13 mouse cellular contexts compared by ENCODE assay signal in the genomic region with DNA sequence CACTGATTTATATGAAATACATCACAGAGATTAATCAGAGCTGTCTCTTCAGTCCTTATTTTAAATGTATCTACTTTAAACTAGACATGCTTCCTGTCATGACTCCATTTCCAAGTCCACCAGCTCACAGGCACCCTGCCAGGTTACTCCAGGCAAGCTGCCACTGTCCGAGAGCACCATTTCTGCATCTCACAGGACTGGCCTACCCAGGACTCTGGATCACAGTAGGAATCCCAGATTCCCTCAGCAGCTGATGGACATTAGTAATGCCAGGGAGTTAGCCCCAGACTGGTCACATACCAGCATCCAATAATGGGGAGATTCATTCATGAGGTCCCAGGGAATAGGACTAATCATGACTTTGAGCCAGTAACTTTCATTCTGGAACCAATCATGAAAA. TPM values are rescaled to one million over a fixed set of nuclear protein-coding genes. Genes with fewer than 3 reads are reported as not detected.
DNase-seq lines count a peak whose midpoint lies in the region; ATAC-seq and TF ChIP-seq lines count a peak whose summit lies in the region.
"Had no signal": no experiment of that assay in that cellular context is flagged by ENCODE, and none has a peak within 500 bp of the region (broad histone marks: within the 10 kb centered on the region; RNA-seq: fewer than 3 reads in every experiment).

No protein-coding gene starts in this region.

- no peak for TF ChIP-seq EP300 in heart, adult 2 months (IDR thresholded peaks at IDR 0.05; ENCODE audit: insufficient read depth, low read depth, low read length)

- intact Hi-C loops in heart, adult 2 months (cut with DNase I) = no loop called here
- intact Hi-C loops in left cerebral cortex, postnatal 4 days (cut with DNase I) = no loop called here
- intact Hi-C loops in heart, postnatal 10 days (cut with DNase I) = no loop called here

- no peaks in the 10 kb centered on the region for H3K27me3 ChIP-seq in heart, adult 2 months (ENCODE audit: control insufficient read depth, insufficient read depth, low read length)
- H3K27me3 ChIP-seq: CH12.LX; forebrain, embryonic 15.5 days; heart, embryonic 15.5 days; liver, embryonic 15.5 days had no signal

- no peaks in the 10 kb centered on the region for H3K79me2 ChIP-seq in heart, adult 2 months (replicated peaks; ENCODE audit: control insufficient read depth, insufficient read depth, low read length)

- H3K27ac ChIP-seq in heart, adult 2 months = no peak overlapping the region
- H3K27ac ChIP-seq: forebrain, embryonic 15.5 days; heart, embryonic 15.5 days; liver, embryonic 15.5 days had no signal

- H3K4me1 ChIP-seq in heart, adult 2 months (ENCODE audit: control insufficient read depth, insufficient read depth, low read length) = no peaks in the 10 kb centered on the region
- H3K4me1 ChIP-seq: liver, embryonic 15.5 days had no signal

- DNase-seq in heart, adult 2 months = peak; percentile 32 to 53
- no peak for DNase-seq in heart, adult 11 months
- peak; percentile 77 for DNase-seq in left cerebral cortex, postnatal 4 days
- DNase-seq in left cerebral cortex, adult 9 months (ENCODE audit: low spot score in 2 of 2) = no peak
- peak; percentile 76 for DNase-seq in brain, adult 2 months (ENCODE audit: low read depth, low spot score)
- peak; percentile 67 to 78 for DNase-seq in heart, postnatal 10 days
- no peak for DNase-seq in spleen, postnatal 14 days (ENCODE audit: low spot score in 2 of 2)
- DNase-seq: embryo, embryonic 11 days had no signal

- no peak for TF ChIP-seq CTCF in heart, adult 2 months (IDR thresholded peaks at IDR 0.05)

- no peak overlapping the region for H3K9ac ChIP-seq in heart, adult 2 months (ENCODE audit: low read depth, low read length)
- H3K9ac ChIP-seq: forebrain, embryonic 15.5 days; heart, embryonic 15.5 days; liver, embryonic 15.5 days had no signal

- WGBS in heart, adult 2 months = 31% methylated on average over 1 of the region's 1 CpGs

- no peaks in the 10 kb centered on the region for H3K36me3 ChIP-seq in heart, adult 2 months (ENCODE audit: control insufficient read depth, insufficient read depth, low read length)
- H3K36me3 ChIP-seq: forebrain, embryonic 15.5 days; heart, embryonic 15.5 days; liver, embryonic 15.5 days had no signal

- no peak for ATAC-seq in monocyte, adult 5-6 weeks (replicated peaks; ENCODE audit: insufficient number of reproducible peaks, low FRiP score, low TSS enrichment, poor library complexity, severe bottlenecking)
- ATAC-seq: forebrain, embryonic 15.5 days had no signal

- H3K4me3 ChIP-seq in heart, adult 2 months = no peak overlapping the region
- H3K4me3 ChIP-seq: forebrain, embryonic 15.5 days; heart, embryonic 15.5 days; liver, embryonic 15.5 days had no signal

- TF ChIP-seq POLR2A in heart, adult 2 months (IDR thresholded peaks at IDR 0.05; ENCODE audit: insufficient read depth, low read depth, low read length) = no peak

RNA-seq across cellular contexts. Expression of a gene that starts 54.7 kb away (rescaled TPM):
- 1 to 10 TPM in 1 of 2 experiments, under 1 TPM in 1; 0.91 to 1.5 TPM for total RNA-seq in heart, adult 2 months (2021)
- 2.1 and 3.0 TPM in 2 replicates for polyA plus RNA-seq in heart, adult 2 months (2012; rRNA removed)
- 10 to 100 TPM; 21.3 to 23.8 TPM for total RNA-seq in left cerebral cortex, postnatal 4 days (2021)
- 1 to 10 TPM; 1.0 to 1.2 TPM for total RNA-seq in heart, postnatal 10 days (2021)
- not detected in 3 replicates for total RNA-seq in monocyte, adult 5-6 weeks (2017)

Comparison
In these comparisons a context has a peak if more than half of its experiments do, and no peak if none do; other contexts are left out.
1. DNase-seq: peak in heart, adult 2 months (2 of 2), left cerebral cortex, postnatal 4 days (single experiment), brain, adult 2 months (single experiment) and heart, postnatal 10 days (2 of 2); none in heart, adult 11 months (single experiment), left cerebral cortex, adult 9 months (0 of 2) and spleen, postnatal 14 days (0 of 2).
2. RNA of a gene that starts 54.7 kb away (total RNA-seq): 21.3 to 23.8 TPM in left cerebral cortex, postnatal 4 days; 0.91 to 1.5 TPM in heart, adult 2 months, 1.0 to 1.2 TPM in heart, postnatal 10 days and not detected in monocyte, adult 5-6 weeks; every median in the first group is over 4 times any median in the second.